Mouse (Mus musculus) lung, adult 18-20 months (tissue): ENCODE measurements around the gene Foxp1.

ENCODE experiments used
- DNase-seq, 2 experiments: peaks; one replicate each; pipeline ENCODE4 v3.0.0; 2022; ENCODE audit warnings: mixed read lengths in 2 of 2

Foxp1 gene

DNA sequence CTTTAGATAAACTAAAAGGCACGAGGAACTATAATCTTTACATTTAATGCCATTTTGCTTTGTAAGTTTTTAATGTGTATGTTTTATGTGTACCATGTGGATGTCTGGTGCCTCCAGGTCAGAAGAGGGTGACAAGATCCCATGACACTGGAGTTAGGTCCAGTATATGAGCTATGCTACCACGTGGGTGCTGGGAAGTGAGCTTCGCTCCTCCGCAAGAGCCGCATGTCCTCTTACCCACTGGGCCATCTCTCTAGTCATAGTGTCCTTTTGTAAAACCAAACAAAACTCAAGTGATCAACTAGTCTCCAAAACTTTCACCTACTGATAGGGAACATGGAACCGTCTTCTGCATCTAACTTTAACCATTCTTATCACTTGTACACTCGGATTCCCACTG is 542.5 kb downstream of the Foxp1 start:
- DNase-seq: no peak

DNA sequence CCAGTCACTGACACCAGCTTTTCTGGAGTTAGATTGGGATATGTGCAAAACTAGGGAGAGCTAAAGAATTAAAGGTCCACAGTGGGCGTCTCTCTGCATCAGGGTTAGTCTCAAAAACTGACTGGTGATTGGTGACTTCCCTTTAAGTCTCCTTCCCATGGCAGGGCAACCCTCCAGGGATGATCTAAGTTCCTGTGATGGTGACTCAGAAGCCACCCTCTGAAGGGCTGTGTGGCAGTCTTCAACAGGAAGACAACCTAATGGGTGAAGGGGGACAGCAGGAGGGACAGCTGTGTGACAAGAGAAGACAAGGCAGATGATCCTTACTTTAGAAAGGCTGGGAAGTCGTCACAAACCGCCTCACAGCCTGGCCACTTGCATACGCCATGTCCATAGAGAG is 544.7 kb downstream of the Foxp1 start:
- DNase-seq: peak; percentile 56

GRCm38 (mm10) chr6:98975918-98976317 is 546.6 kb downstream of the Foxp1 start:
- DNase-seq: peak; percentile 60 to 67

GRCm38 (mm10) chr6:98973433-98973832 is 549.1 kb downstream of the Foxp1 start:
- DNase-seq: no peak

DNA sequence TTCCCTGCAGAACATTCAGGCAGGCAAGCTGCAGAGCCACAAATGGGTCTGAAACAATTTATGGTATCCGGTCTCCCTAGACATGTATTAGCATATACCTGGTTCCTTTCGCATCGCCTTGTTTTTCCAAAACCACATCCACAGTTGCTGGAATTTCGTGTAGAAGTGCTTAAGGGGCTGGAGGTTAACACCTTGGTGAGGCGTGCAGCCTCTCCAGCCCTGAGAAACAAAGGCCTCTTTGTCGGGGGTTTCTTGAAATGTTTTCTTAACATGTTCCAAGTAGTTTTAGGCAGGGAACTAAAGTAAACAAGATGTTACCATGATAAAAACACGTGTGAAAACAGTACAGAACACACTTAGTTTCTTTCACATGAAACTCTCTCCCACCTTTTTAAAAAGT is 550.1 kb downstream of the Foxp1 start:
- no peak for DNase-seq

DNA sequence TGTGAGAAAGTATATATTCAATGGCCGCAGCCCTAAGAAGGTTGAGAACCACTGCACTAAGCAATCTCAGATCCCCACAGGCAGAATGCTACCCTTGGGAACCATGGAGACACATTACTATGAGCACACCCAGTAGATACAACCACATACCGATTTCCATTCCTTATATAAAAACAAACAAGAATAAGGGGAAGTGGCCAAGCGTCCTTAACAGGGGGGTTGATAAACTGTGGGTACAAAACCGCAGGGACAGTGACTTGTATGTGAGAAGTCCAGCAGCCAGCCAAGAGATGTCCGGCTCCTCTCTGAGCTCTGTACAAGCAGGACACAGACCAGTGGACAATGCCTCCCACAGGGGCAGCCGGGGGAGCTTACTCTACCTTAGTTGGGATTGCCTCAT is 563.2 kb downstream of the Foxp1 start:
- DNase-seq: no peak

GRCm38 (mm10) chr6:98956522-98957169 is 565.9 kb downstream of the Foxp1 start:
- peak in 1 of 2 experiments; percentile 36 for DNase-seq

GRCm38 (mm10) chr6:98955706-98956105 is 566.8 kb downstream of the Foxp1 start:
- no peak for DNase-seq

DNA sequence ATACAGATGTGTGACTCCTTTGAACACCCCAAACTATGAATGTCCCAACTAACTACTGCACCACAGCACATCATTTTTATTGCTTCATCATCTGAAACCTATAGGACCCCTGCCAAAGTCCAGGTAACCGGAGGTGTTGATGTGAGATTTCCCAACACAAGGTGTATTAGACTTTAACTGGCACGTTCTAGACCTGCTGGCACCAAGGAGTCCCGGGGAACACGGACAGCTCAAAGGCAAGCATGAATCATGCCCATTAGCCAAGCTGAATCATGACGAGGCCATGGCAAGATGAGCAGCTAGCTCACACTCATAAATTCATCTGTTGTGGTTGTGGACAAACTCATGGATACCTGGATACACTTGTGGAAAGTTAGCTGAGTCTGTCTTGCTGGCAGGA is 568.1 kb downstream of the Foxp1 start:
- no peak for DNase-seq

- DNase-seq: peak; percentile 67 to 80
These were observed 572.8 kb downstream of the Foxp1 start for GRCm38 (mm10) chr6:98949703-98950191.

GRCm38 (mm10) chr6:98949286-98949685 is 573.2 kb downstream of the Foxp1 start:
- no peak for DNase-seq

GRCm38 (mm10) chr6:98948153-98949141 is 574.1 kb downstream of the Foxp1 start:
- DNase-seq: no peak

DNA sequence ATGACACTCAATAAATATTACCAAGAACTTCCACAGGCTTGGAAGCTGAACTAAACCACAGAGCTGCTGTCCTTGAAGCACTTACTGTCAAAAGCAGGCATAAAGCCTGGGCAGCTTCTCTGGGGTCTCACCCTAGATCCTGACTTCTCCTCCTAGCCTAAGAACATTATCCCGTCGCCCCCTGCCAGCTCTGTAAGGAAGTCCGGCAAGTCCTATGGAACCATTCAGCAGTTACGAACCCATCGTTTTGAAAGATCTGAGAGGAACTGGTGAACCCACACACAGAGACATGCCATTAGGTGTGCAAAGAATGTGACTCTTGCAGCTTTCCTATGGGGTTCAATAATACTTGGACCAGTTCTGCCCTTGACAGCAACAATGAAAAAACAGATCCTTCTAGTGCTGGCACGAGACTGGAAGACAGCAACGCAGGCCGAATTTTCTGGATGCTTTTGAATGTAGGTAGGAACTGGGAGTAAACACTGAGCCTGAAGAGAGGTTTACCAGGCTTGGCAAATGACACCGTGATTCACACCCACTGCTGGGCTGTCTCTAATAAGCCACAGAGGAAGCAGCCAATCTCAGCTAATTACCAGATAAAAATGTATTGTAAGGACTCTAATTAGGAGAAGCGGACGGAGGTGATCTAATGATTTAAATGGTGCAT is 574.9 kb downstream of the Foxp1 start:
- no peak for DNase-seq

DNA sequence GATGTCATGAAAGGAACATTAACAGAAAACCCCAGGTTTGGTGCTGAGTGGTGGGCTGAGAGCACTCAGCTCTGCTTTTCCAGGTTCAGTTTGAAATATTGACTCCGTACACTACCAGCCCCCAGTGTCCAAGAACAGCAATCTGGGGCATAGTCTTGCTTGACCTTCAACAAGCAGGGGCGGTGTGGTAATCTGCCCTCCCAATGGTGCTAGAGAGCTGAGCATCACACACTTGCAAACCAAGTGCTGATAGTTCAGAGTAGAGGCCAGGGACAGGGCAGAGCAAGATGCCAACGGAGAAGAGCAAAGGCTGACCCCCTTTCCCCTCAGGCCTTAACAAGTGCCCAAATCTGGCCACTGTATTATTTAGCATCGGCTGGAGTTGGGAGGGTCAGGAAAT is 575.8 kb downstream of the Foxp1 start:
- DNase-seq: no peak

DNA sequence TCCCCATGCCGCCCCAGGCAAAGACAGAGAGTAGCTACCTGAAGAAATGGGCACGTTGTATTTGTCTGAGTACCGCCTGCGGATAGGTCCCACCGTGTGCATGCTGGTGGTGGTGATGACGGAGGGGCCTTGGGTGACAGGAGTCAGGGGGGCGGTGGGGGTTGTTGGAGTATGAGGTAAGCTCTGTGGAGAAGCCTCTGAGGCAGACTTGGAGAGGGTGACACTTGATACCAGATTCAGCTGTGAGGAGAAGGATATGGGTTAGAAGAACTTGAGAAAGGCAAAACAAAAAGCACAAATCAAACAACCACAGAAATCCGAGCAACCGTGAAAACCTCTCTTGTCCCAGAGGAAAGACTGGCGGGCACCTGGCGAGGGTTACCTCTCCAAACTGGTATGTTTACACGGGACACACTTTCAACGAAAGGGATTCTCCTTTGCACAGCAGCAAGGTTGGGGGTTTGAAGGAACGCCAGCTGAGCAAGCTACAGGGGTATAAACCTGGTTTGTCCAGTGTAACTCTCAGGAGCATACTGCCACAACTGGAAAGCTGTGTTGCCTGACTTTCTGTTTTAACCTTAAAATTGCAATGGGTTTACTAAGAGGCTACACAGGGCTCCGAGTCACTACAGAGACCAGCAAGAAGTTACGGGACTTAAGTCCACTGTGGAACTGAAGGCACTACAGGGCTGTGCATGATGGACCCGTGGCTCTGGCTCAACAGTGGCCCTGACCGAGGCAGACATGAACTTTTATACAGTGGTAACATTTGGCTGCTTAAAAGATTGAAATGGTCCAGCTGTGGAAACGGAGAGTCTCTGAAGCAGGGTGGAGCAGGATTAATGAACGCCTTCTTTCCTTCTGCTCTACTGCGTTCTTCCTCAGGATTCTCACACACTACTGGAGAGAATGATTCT is 576.8 kb downstream of the Foxp1 start:
- peak in 1 of 2 experiments; percentile 29 for DNase-seq

DNA sequence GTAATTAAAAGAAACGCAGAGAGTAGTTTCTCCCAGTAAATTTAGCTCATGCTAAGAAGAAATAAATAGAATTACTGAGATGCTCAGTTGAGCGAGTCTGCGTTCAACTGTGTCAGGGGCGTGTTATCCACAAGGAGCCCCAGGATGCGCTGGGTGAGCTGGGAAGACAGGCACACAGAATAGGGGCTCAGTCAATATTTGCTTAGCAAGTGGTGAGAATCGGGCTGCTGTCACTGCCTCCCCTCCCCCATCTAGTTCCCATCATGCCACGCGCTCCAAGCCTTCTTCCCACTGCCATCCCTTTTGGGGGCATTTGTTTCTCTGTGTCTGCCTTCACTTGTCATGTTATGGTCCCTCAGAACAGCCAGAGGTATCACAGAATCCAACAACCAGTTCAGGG is 584.2 kb downstream of the Foxp1 start:
- DNase-seq: no peak

DNA sequence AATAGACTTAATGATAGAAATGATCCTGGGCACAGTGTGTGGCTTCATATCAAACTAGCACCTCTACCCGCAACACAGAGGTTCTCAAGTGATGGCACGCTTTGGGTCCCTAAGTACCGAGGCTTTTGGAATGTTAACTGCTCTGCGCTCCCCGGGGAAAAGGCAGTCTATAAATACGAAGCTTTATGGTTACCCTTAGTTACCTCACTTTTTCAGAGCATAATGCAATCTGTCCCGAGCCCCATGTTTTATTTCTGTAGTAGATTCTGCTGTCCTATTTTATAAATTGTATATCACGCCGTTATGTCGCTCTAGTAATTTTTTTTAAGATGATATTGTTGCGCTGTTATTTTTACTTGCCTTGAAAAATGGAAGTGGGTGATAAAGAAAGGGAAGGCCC is 585.0 kb downstream of the Foxp1 start:
- no peak for DNase-seq

- DNase-seq: no peak
These were observed 586.1 kb downstream of the Foxp1 start for GRCm38 (mm10) chr6:98936377-98936776.

- DNase-seq: no peak
These were observed 587.4 kb downstream of the Foxp1 start for GRCm38 (mm10) chr6:98935169-98935568.

GRCm38 (mm10) chr6:98934381-98934780 is 588.1 kb downstream of the Foxp1 start:
- no peak for DNase-seq

DNA sequence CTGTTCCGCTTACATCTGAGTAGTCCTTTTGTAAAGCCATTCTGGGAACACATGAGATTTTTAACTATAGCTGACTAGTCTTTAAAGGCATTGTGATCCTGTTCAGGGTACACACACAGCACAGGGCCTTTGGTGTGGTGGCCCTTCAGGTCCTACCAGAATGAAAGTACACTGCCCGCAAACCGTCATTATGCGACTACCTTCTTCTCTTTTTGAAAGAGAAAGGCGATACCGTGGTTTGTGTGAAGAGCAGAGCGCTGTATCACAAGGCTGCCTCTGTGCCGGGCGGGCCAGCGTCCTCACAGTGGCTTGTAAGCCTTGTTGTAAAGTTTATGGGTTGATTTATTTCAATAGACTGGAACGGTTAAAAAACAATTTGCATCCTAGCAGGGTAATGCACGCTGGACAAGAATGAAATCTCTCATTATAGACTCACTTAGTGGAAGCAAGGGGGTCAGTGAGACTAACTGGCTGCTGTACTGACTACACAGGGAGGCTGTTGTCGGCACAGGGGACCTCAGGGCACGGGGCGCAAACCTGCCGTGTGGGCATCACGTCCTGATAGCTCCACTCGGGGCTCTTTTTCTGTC is 589.3 kb downstream of the Foxp1 start:
- DNase-seq: no peak
